Mouse (Mus musculus): ENCODE measurements around the gene Fyb. TPM values are rescaled to one million over a fixed set of nuclear protein-coding genes. Genes with fewer than 3 reads are reported as not detected.

Gene Fyb
- total RNA-seq, 2 experiments from 2014 or later: 9.3 to 13.6 TPM

Other genes with a start within 250 kb of the Fyb start
- gene Dab2, start 223.1 kb upstream of the Fyb start, total RNA-seq (2021): 10 to 100 TPM; 16.1 to 21.7 TPM
- gene C9, start 77.5 kb upstream of the Fyb start, total RNA-seq (2021): not detected
- 10 to 100 TPM; 39.4 to 42.6 TPM for gene Rictor, start 185.5 kb downstream of the Fyb start, total RNA-seq (2021)